1 mouse cellular context compared by ENCODE assay signal in the genomic region with DNA sequence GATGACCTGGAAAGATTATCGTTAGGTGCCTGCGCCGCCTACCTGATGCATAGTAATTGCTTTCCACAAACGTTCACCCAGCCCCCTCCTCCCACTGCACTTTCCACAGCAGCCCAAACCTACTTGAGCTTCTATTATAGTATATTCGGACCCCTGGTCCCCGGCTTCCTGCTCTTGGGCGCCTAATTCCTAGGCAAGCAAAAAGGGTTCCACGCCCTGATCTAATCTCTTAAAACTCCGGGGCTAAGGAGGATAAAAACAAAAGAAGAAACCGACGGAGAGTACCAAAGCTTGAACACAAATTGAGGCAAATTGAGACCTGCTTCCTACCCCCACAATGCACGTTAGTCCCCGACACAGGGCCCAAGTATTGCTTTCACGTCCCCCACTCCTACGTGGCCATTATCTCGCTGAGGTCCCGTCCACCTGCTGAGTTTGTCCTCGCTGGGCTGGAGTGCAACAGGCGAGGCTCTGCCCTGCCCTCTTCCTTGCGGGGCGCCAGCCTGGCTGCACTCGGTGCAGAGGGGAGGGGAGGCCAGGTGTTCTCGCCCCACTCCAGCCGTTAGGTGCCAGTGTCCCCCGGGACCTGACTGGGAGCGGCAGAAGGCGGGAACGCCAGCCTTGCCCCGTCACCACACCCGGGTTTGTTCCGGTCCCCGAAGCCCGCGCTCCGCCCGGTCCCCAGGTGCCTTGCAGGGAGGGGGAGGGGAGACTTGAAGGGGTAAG.
A peak's percentile ranks its signal among the peaks of the same experiment; 100 is the strongest.
TF ChIP-seq lines count a peak whose summit lies in the region.

No protein-coding gene starts in this region.

TF ChIP-seq in CH12.LX, 34 proteins besides CTCF, POLR2A, EP300 and RAD21:
- no peak for TF ChIP-seq MAFK (IDR thresholded peaks at IDR 0.05; ENCODE audit: insufficient replicate concordance, low read length)
- TF ChIP-seq MAZ (IDR thresholded peaks at IDR 0.05; ENCODE audit: low read depth, low read length) = no peak
- no peak for TF ChIP-seq NRF1 (IDR thresholded peaks at IDR 0.05; ENCODE audit: low read depth, low read length)
- TF ChIP-seq GABPA (IDR thresholded peaks at IDR 0.05; ENCODE audit: insufficient replicate concordance, low read depth, low read length) = no peak
- TF ChIP-seq UBTF (IDR thresholded peaks at IDR 0.05; ENCODE audit: low read depth, low read length) = no peak; the same call in 1 of the 2 replicates
- TF ChIP-seq MYC (IDR thresholded peaks at IDR 0.05; ENCODE audit: low read depth, low read length) = no peak
- TF ChIP-seq E2F4 (IDR thresholded peaks at IDR 0.05; ENCODE audit: insufficient replicate concordance, low read depth, low read length) = no peak
- TF ChIP-seq NELFE (IDR thresholded peaks at IDR 0.05; ENCODE audit: low read depth, low read length) = no peak
- peak; percentile 37; the same call in 1 of the 2 replicates for TF ChIP-seq ETS1 (conservative IDR thresholded peaks at IDR 0.05; ENCODE audit: low read depth, low read length)
- TF ChIP-seq ELF1 (IDR thresholded peaks at IDR 0.05; ENCODE audit: low read depth, low read length) = no peak
- TF ChIP-seq RCOR1 (conservative IDR thresholded peaks at IDR 0.05; ENCODE audit: low read depth, low read length) = no peak
- TF ChIP-seq ZNF384 (IDR thresholded peaks at IDR 0.05; ENCODE audit: low read depth, low read length) = no peak
- no peak for TF ChIP-seq ZKSCAN1 (IDR thresholded peaks at IDR 0.05; ENCODE audit: borderline replicate concordance, low read depth, low read length)
- no peak for TF ChIP-seq USF2 (conservative IDR thresholded peaks at IDR 0.05; ENCODE audit: low read depth, low read length)
- no peak for TF ChIP-seq MXI1 (IDR thresholded peaks at IDR 0.05; ENCODE audit: low read depth, low read length)
- TF ChIP-seq JUND (conservative IDR thresholded peaks at IDR 0.05; ENCODE audit: low read depth, low read length) = no peak
- peak; percentile 45; the same call in 1 of the 2 replicates for TF ChIP-seq IRF4 (IDR thresholded peaks at IDR 0.05; ENCODE audit: low read depth, low read length)
- TF ChIP-seq ZC3H11A (IDR thresholded peaks at IDR 0.05; ENCODE audit: low read depth, low read length) = no peak
- TF ChIP-seq CHD2 (IDR thresholded peaks at IDR 0.05; ENCODE audit: low read length) = peak; percentile 35; the same call in 1 of the 2 replicates
- no peak for TF ChIP-seq USF1 (IDR thresholded peaks at IDR 0.05; ENCODE audit: low read depth, low read length)
- TF ChIP-seq TBP (conservative IDR thresholded peaks at IDR 0.05; ENCODE audit: low read depth, low read length) = no peak
- TF ChIP-seq KAT2A (IDR thresholded peaks at IDR 0.05; ENCODE audit: insufficient replicate concordance, low read length) = no peak
- no peak for TF ChIP-seq ZMIZ1 (IDR thresholded peaks at IDR 0.05; ENCODE audit: low read depth, low read length)
- TF ChIP-seq SMC3 (IDR thresholded peaks at IDR 0.05; ENCODE audit: low read depth, low read length) = no peak
- no peak for TF ChIP-seq BHLHE40 (IDR thresholded peaks at IDR 0.05; ENCODE audit: low read depth, low read length)
- no peak; the same call in 1 of the 2 replicates for TF ChIP-seq TCF12 (IDR thresholded peaks at IDR 0.05; ENCODE audit: low read depth, low read length)
